Mouse (Mus musculus): ENCODE results near the gene Egfem1.

- TF ChIP-seq CTCF (IDR thresholded peaks at IDR 0.05; ENCODE audit: low read depth, low read length) (no peak), POLR2A (IDR thresholded peaks at IDR 0.05; ENCODE audit: extremely low read depth, insufficient read depth, low read length) (no peak)
Measured at GRCm38 (mm10) chr3:29432109-29433091, 350.6 kb downstream of the Egfem1 start.

All from liver, adult 2 months (tissue).